Mouse (Mus musculus): ENCODE measurements around the gene Olfr1132. TPM values are rescaled to one million over a fixed set of nuclear protein-coding genes. Genes with fewer than 3 reads are reported as not detected.
"Not testable (repeated sequence)": the region's sequence is repeated elsewhere in the genome, so short reads cannot be mapped to it uniquely, and the experiment has no call there.

Olfr1132 gene
- polyA plus RNA-seq (2015; fragmentation: Nextera tagmentation; extraction: Ambion mirVana), result not detected in 2 replicates

DNA sequence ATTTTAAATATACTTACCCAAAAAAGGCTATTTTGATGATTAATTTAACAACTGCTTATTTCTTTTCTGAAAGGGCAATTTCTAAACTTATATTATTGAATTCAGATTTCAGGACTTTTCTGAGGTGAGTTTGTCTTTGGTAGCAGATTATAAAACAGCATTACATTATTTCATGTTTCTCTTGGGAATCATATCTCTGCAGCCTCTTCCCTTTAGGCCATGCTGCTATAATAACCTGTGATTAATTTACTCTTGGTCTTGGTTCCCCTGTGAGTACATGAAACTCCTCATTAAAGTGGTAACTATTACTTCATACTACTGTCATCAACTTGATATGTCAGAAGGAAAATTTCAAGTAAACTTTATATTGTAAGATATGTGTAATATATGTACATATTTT, at the start of gene Olfr1132:
Gene Olfr1132 (minus strand): TSS at position 101 of the 400 bp plus-strand sequence.
- H3K36me3 ChIP-seq, result no peaks in the 10 kb centered on the region
- H3K9me3 ChIP-seq, result no peaks in the 10 kb centered on the region
- H3K9ac ChIP-seq, result no peak within 1 kb of the TSS
- H3K27ac ChIP-seq, result no peak within 1 kb of the TSS
- no peak within 1 kb of the TSS for H3K4me3 ChIP-seq
- ATAC-seq (ENCODE audit: insufficient number of reproducible peaks, insufficient read depth, low FRiP score, low TSS enrichment, low read depth), result no peak
- no peak within 1 kb of the TSS for H3K4me2 ChIP-seq
- H3K4me1 ChIP-seq, result no peaks in the 10 kb centered on the region
- H3K27me3 ChIP-seq, result no peaks in the 10 kb centered on the region

DNA sequence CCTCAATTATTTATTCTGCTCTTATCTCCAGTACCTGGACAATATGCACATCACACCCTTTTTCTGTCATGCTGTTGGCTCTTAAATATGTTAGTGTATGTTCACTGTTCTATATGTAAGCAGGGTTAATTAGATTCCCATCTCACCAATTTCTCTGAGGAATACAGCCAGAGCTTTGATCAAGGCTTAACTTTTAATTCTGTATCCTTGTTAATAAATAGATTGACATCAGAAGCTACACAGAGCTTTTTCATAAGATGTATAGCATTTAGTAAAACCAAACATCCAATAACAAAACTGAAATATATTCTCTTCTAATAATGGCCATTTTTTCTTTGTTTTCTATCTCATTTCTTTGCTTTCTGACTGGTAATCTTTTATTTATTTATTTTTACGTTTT, 36.2 kb upstream of the Olfr1132 start, which contains the start of gene Olfr1135:
Gene Olfr1135 (minus strand): TSS at position 101 of the 400 bp plus-strand sequence.
- Histone ChIP-seq H3K27ac (no peak within 1 kb of the TSS), H3K4me2 (no peak within 1 kb of the TSS), H3K27me3 (no peaks in the 10 kb centered on the region), H3K4me1 (no peaks in the 10 kb centered on the region), H3K9me3 (no peaks in the 10 kb centered on the region), H3K9ac (no peak within 1 kb of the TSS), H3K4me3 (no peak within 1 kb of the TSS), H3K36me3 (no peaks in the 10 kb centered on the region)
- 24% methylated on average over 1 of the region's 1 CpGs for WGBS
- no peak for ATAC-seq (ENCODE audit: insufficient number of reproducible peaks, insufficient read depth, low FRiP score, low TSS enrichment, low read depth)

DNA sequence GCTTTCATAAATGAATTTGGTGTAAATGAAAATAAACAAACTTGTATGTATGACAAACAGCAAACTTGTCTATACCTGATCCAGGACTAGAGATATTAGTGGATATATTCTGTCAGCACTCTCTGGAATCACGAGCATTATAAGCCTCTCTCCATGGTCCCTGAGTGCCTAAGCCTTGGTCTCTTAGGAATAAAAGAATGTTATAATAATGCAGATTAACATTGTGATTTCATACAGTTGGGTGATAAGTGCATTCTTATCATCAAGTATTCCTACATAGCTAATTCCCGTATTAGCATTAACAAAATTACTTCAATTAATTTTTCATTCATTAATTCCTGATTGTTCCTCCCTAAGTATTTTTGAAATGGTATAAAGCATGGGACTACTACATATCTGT, 21.0 kb upstream of the Olfr1132 start, which contains the start of gene Olfr1134:
Gene Olfr1134 (minus strand): TSS at position 101 of the 400 bp plus-strand sequence.
- no peak for ATAC-seq (ENCODE audit: insufficient number of reproducible peaks, insufficient read depth, low FRiP score, low TSS enrichment, low read depth)
- WGBS, result 79% methylated on average over 2 of the region's 2 CpGs
- no peaks in the 10 kb centered on the region for H3K9me3 ChIP-seq

DNA sequence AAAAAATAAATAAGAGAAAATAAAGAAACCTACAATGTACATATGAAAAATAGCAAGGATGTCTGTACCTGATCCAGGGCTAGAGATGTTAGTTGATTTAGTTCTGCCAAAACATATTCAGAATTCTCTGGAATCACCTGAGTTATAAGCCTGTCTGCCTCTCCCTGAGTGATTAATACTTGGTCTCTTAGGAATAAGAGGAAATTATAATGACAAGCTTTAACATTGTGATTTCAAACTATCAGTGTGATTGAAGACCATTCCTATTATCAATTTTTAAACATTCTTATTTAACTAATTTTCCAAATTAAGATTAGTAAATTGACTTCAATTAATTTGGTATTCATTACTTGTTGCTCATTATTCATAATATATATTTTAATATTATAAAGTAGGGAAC, 9.9 kb upstream of the Olfr1132 start, which contains the start of gene Olfr1133:
Gene Olfr1133 (minus strand): TSS at position 101 of the 400 bp plus-strand sequence.
- Histone ChIP-seq H3K4me2 (no peak within 1 kb of the TSS), H3K9ac (no peak within 1 kb of the TSS), H3K27me3 (no peaks in the 10 kb centered on the region), H3K9me3 (no peaks in the 10 kb centered on the region), H3K36me3 (no peaks in the 10 kb centered on the region), H3K4me3 (no peak within 1 kb of the TSS), H3K4me1 (no peaks in the 10 kb centered on the region), H3K27ac (no peak within 1 kb of the TSS)
- no peak for ATAC-seq (ENCODE audit: insufficient number of reproducible peaks, insufficient read depth, low FRiP score, low TSS enrichment, low read depth)

More for the DNA sequence above, 21.0 kb upstream of the Olfr1132 start, which contains the start of gene Olfr1134:
- Histone ChIP-seq H3K27me3 (no peaks in the 10 kb centered on the region), H3K9ac (no peak within 1 kb of the TSS), H3K4me3 (no peak within 1 kb of the TSS), H3K4me2 (no peak within 1 kb of the TSS), H3K27ac (no peak within 1 kb of the TSS), H3K4me1 (no peaks in the 10 kb centered on the region), H3K36me3 (no peaks in the 10 kb centered on the region)

DNA sequence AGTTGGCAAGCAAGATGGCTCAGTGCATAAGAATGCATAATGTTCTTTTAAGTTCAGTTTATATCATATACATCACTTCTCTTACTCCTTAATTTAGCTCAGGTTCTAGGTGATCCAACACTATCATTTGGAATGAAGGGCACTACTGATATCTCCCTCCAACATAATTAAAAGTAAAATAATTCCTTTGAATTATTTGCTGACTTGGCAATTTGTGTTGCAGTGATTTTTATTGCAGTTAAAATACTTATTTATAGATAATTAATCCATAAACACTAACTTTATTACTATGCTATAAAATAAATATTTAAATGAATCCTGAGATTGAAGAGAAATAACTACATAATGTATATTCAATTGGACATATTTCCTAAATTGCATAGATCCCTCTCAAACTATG, 5.1 kb upstream of the Olfr1132 start:
- Histone ChIP-seq H3K4me1 (no peaks in the 10 kb centered on the region), H3K9me3 (no peaks in the 10 kb centered on the region), H3K27ac (no peak overlapping the region), H3K36me3 (no peaks in the 10 kb centered on the region), H3K4me2 (no peak overlapping the region), H3K27me3 (no peaks in the 10 kb centered on the region), H3K9ac (no peak overlapping the region), H3K4me3 (no peak overlapping the region)
- ATAC-seq (ENCODE audit: insufficient number of reproducible peaks, insufficient read depth, low FRiP score, low TSS enrichment, low read depth), result no peak

DNA sequence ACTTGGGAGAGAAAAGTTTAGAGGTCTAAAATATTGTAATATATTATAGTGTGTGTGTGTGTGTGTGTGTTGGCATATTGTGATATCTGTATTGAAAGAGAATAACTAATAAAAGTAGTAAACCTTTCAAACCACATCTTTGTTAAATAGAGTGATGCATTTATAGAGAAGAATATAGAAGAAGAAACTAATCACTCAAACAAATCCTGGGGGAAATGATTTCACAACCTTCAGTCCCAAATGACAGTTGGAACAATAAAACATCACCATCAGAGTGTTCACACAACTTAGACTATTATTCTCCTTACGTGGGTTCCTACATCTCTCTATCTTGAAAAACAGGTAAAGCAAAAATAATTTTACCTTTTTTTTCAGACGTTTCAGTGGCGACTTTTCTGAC, 10.5 kb downstream of the Olfr1132 start, which contains the start of gene Olfr1131:
Gene Olfr1131 (plus strand): TSS at position 301 of the 400 bp plus-strand sequence.
- Histone ChIP-seq H3K9ac (no peak within 1 kb of the TSS), H3K36me3 (no peaks in the 10 kb centered on the region), H3K4me1 (no peaks in the 10 kb centered on the region), H3K9me3 (no peaks in the 10 kb centered on the region), H3K4me2 (no peak within 1 kb of the TSS), H3K27ac (no peak within 1 kb of the TSS), H3K4me3 (no peak within 1 kb of the TSS), H3K27me3 (no peaks in the 10 kb centered on the region)
- WGBS, result 70% methylated on average over 3 of the region's 3 CpGs
- no peak for ATAC-seq (ENCODE audit: insufficient number of reproducible peaks, insufficient read depth, low FRiP score, low TSS enrichment, low read depth)

DNA sequence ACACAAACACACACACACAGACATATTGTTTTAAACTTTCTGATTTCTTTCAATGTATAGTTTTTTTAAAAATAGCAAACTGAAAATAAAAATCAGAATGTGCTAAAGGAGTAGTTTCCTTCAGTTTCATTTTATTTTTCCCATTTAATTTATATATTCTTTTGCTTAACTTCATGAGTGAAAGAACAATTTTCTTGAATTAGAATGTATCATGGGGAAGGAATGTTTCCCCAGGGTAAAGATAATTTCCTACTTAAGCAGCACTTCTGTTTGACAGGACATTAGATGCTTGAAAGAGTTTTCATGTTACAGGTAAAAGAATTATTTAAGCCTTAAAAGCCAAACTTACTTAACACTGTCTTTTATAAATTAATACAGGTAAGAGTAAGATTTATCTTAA, 31.4 kb downstream of the Olfr1132 start, which contains the start of gene Olfr1130:
Gene Olfr1130 (plus strand): TSS at position 301 of the 400 bp plus-strand sequence.
- H3K27ac ChIP-seq; H3K4me3 ChIP-seq; H3K9me3 ChIP-seq; H3K9ac ChIP-seq; ATAC-seq (ENCODE audit: insufficient number of reproducible peaks, insufficient read depth, low FRiP score, low TSS enrichment, low read depth); H3K27me3 ChIP-seq; H3K4me1 ChIP-seq; H3K4me2 ChIP-seq; H3K36me3 ChIP-seq: not testable (repeated sequence)

Other genes starting within 250 kb of the Olfr1132 start
- gene Olfr1123, start 220.9 kb downstream of the Olfr1132 start, polyA plus RNA-seq (2015; fragmentation: Nextera tagmentation; extraction: Ambion mirVana), result not detected in 2 replicates
- 0.14 TPM in 1 of 2 replicates, not detected in the other for gene Olfr1124, start 207.3 kb downstream of the Olfr1132 start, polyA plus RNA-seq (2015; fragmentation: Nextera tagmentation; extraction: Ambion mirVana)
- not detected in 2 replicates for gene Olfr1126, start 183.6 kb downstream of the Olfr1132 start, polyA plus RNA-seq (2015; fragmentation: Nextera tagmentation; extraction: Ambion mirVana)
- gene Pramel7, start 140.4 kb downstream of the Olfr1132 start, polyA plus RNA-seq (2015; fragmentation: Nextera tagmentation; extraction: Ambion mirVana), result not detected in 2 replicates
- gene Pramel6, start 131.0 kb downstream of the Olfr1132 start, polyA plus RNA-seq (2015; fragmentation: Nextera tagmentation; extraction: Ambion mirVana), result not detected in 2 replicates
- gene Olfr153, start 105.7 kb downstream of the Olfr1132 start, polyA plus RNA-seq (2015; fragmentation: Nextera tagmentation; extraction: Ambion mirVana), result not detected in 2 replicates
- not detected in 2 replicates for gene Olfr1128, start 92.0 kb downstream of the Olfr1132 start, polyA plus RNA-seq (2015; fragmentation: Nextera tagmentation; extraction: Ambion mirVana)
- gene Olfr1129, start 63.6 kb downstream of the Olfr1132 start, polyA plus RNA-seq (2015; fragmentation: Nextera tagmentation; extraction: Ambion mirVana), result not detected in 2 replicates
- not detected in 2 replicates for gene Olfr1130, start 31.3 kb downstream of the Olfr1132 start, polyA plus RNA-seq (2015; fragmentation: Nextera tagmentation; extraction: Ambion mirVana)
- not detected in 2 replicates for gene Olfr1131, start 10.4 kb downstream of the Olfr1132 start, polyA plus RNA-seq (2015; fragmentation: Nextera tagmentation; extraction: Ambion mirVana)
- not detected in 2 replicates for gene Olfr1133, start 9.8 kb upstream of the Olfr1132 start, polyA plus RNA-seq (2015; fragmentation: Nextera tagmentation; extraction: Ambion mirVana)
- not detected in 2 replicates for gene Olfr1134, start 20.9 kb upstream of the Olfr1132 start, polyA plus RNA-seq (2015; fragmentation: Nextera tagmentation; extraction: Ambion mirVana)
- not detected in 2 replicates for gene Olfr1135, start 36.1 kb upstream of the Olfr1132 start, polyA plus RNA-seq (2015; fragmentation: Nextera tagmentation; extraction: Ambion mirVana)
- gene Olfr1136, start 56.4 kb upstream of the Olfr1132 start, polyA plus RNA-seq (2015; fragmentation: Nextera tagmentation; extraction: Ambion mirVana), result not detected in 2 replicates
- gene Olfr1137, start 75.6 kb upstream of the Olfr1132 start, polyA plus RNA-seq (2015; fragmentation: Nextera tagmentation; extraction: Ambion mirVana), result 0.29 TPM in 1 of 2 replicates, not detected in the other
- not detected in 2 replicates for gene Olfr1138, start 102.4 kb upstream of the Olfr1132 start, polyA plus RNA-seq (2015; fragmentation: Nextera tagmentation; extraction: Ambion mirVana)
- gene Olfr1140, start 106.2 kb upstream of the Olfr1132 start, polyA plus RNA-seq (2015; fragmentation: Nextera tagmentation; extraction: Ambion mirVana), result not detected in 2 replicates
- not detected in 2 replicates for gene Olfr1141, start 116.5 kb upstream of the Olfr1132 start, polyA plus RNA-seq (2015; fragmentation: Nextera tagmentation; extraction: Ambion mirVana)
- not detected in 2 replicates for gene Olfr152, start 141.9 kb upstream of the Olfr1132 start, polyA plus RNA-seq (2015; fragmentation: Nextera tagmentation; extraction: Ambion mirVana)
- not detected in 2 replicates for gene Olfr1143, start 163.1 kb upstream of the Olfr1132 start, polyA plus RNA-seq (2015; fragmentation: Nextera tagmentation; extraction: Ambion mirVana)
- gene Olfr1145, start 172.3 kb upstream of the Olfr1132 start, polyA plus RNA-seq (2015; fragmentation: Nextera tagmentation; extraction: Ambion mirVana), result not detected in 2 replicates
- not detected in 2 replicates for gene Olfr1148, start 193.0 kb upstream of the Olfr1132 start, polyA plus RNA-seq (2015; fragmentation: Nextera tagmentation; extraction: Ambion mirVana)
- not detected in 2 replicates for gene Olfr1150-ps1, start 206.5 kb upstream of the Olfr1132 start, polyA plus RNA-seq (2015; fragmentation: Nextera tagmentation; extraction: Ambion mirVana)
- not detected in 2 replicates for gene Olfr1151, start 218.3 kb upstream of the Olfr1132 start, polyA plus RNA-seq (2015; fragmentation: Nextera tagmentation; extraction: Ambion mirVana)
- gene Olfr1152, start 229.0 kb upstream of the Olfr1132 start, polyA plus RNA-seq (2015; fragmentation: Nextera tagmentation; extraction: Ambion mirVana), result not detected in 2 replicates

Measured in embryonic facial prominence, embryonic 13.5 days (tissue).